Mouse (Mus musculus) adrenal gland, adult 18-20 months (tissue): ENCODE measurements around the gene Zbtb9. TPM values are rescaled to one million over a fixed set of nuclear protein-coding genes. Genes with fewer than 3 reads are reported as not detected.

Source experiments
- DNase-seq, 2 experiments: peaks; one replicate each; pipeline ENCODE4 v3.0.0; 2021 to 2022; ENCODE audit warnings: low spot score in 2 of 2
- total RNA-seq, 2 experiments: library from RNA; stranded (reverse); gene quantifications; 1 replicate in 1 of 2; 2 replicates in 1 of 2; pipeline ENCODE4 v1.2.3; 2021

Gene Zbtb9
- total RNA-seq, 2 experiments from 2014 or later, result 6.4 to 8.0 TPM

- DNase-seq, result peak; percentile 85 to 86
Observed at GRCm38 (mm10) chr17:26946567-26946966, 26.4 kb upstream of the Zbtb9 start.

GRCm38 (mm10) chr17:26947231-26948100 is 25.5 kb upstream of the Zbtb9 start:
- DNase-seq, result no peak

GRCm38 (mm10) chr17:26948316-26949050 is 24.5 kb upstream of the Zbtb9 start:
- DNase-seq, result peak; percentile 61 to 65

GRCm38 (mm10) chr17:26949051-26949577 is 23.9 kb upstream of the Zbtb9 start:
- no peak for DNase-seq

GRCm38 (mm10) chr17:26949866-26950265 is 23.1 kb upstream of the Zbtb9 start:
- DNase-seq, result no peak

GRCm38 (mm10) chr17:26950560-26951288 is 22.2 kb upstream of the Zbtb9 start:
- no peak for DNase-seq

- peak in 1 of 2 experiments; percentile 52 for DNase-seq
Observed at GRCm38 (mm10) chr17:26951406-26951805, 21.6 kb upstream of the Zbtb9 start.

- no peak for DNase-seq
Observed at GRCm38 (mm10) chr17:26951952-26952877, 20.8 kb upstream of the Zbtb9 start.

GRCm38 (mm10) chr17:26953201-26953600 is 19.8 kb upstream of the Zbtb9 start:
- DNase-seq, result no peak

GRCm38 (mm10) chr17:26953726-26954125 is 19.2 kb upstream of the Zbtb9 start:
- no peak for DNase-seq

- no peak for DNase-seq
Observed at GRCm38 (mm10) chr17:26956309-26956708, 16.7 kb upstream of the Zbtb9 start.

- DNase-seq, result peak in 1 of 2 experiments; percentile 17
Observed at GRCm38 (mm10) chr17:26956895-26957294, 16.1 kb upstream of the Zbtb9 start.

GRCm38 (mm10) chr17:26957872-26958271 is 15.1 kb upstream of the Zbtb9 start:
- no peak for DNase-seq

GRCm38 (mm10) chr17:26958880-26959279 is 14.1 kb upstream of the Zbtb9 start:
- DNase-seq, result no peak

GRCm38 (mm10) chr17:26959815-26960214 is 13.2 kb upstream of the Zbtb9 start:
- peak in 1 of 2 experiments; percentile 15 for DNase-seq

GRCm38 (mm10) chr17:26961572-26962240 is 11.3 kb upstream of the Zbtb9 start:
- DNase-seq, result peak in 1 of 2 experiments; percentile 18

GRCm38 (mm10) chr17:26966993-26967392 is 6.0 kb upstream of the Zbtb9 start:
- DNase-seq, result no peak

- no peak for DNase-seq
Observed at GRCm38 (mm10) chr17:26967477-26967876, 5.5 kb upstream of the Zbtb9 start.

GRCm38 (mm10) chr17:26968200-26968611 is 4.8 kb upstream of the Zbtb9 start:
- no peak for DNase-seq
